In the genomic region with DNA sequence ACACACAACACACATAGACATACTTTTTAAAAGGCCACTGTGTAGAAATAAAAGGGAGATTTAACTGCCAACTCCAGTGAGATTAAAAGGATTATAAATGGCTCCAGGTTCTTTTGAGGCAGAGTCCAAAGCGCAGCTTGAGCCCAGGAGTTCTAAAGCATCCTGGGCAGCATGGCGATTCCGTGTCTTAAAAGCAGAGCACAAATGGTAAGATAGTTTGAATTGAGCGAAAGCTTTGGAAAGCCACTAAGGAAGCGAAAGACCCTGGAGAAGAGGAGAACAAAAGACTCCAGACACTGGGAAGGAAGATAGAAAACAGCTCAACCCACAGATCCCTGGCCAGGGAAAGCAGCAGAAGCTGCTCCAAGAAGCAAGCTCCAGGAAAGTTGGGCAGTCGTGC, we compare ENCODE assay signal across 17 mouse cellular contexts. TPM values are rescaled to one million over a fixed set of nuclear protein-coding genes. Genes with fewer than 3 reads are reported as not detected.
"Had no signal": no experiment of that assay in that cellular context is flagged by ENCODE, and none has a peak within 500 bp of the region (broad histone marks: within the 10 kb centered on the region; RNA-seq: fewer than 3 reads in every experiment).

No protein-coding gene starts in this region.

- ATAC-seq: inflammation-experienced regulatory T-cells, adult 6 months; lung, postnatal 0 days had no signal

- DNase-seq: kidney, adult 18-20 months; kidney, postnatal 10 days; left cerebral cortex, postnatal 4 days; lung, adult 2 months; lung, postnatal 36 days; right cerebral cortex, postnatal 14 days; thymus, adult 18-20 months; thymus, postnatal 14 days had no signal

- H3K4me2 ChIP-seq: limb, embryonic 13.5 days had no signal

- H3K4me1 ChIP-seq: limb, embryonic 13.5 days had no signal

- H3K36me3 ChIP-seq: limb, embryonic 13.5 days had no signal

- H3K4me3 ChIP-seq: limb, embryonic 13.5 days had no signal

- H3K9me3 ChIP-seq: limb, embryonic 13.5 days had no signal

- H3K27ac ChIP-seq: limb, embryonic 13.5 days; liver, embryonic 14.5 days had no signal

- H3K9ac ChIP-seq: limb, embryonic 13.5 days; liver, embryonic 14.5 days had no signal

RNA-seq across cellular contexts. Expression of a gene that starts 11.5 kb away (rescaled TPM):
- polyA plus RNA-seq: inflammation-experienced regulatory T-cells, adult 6 months had no signal

RNA-seq across cellular contexts. Expression of a gene that starts 30.9 kb away (rescaled TPM):
- total RNA-seq: liver, adult 2 months; megakaryocyte progenitor cell, adult 5-6 weeks had no signal
- polyA plus RNA-seq: inflammation-experienced regulatory T-cells, adult 6 months; large intestine, adult 2 months; limb, embryonic 13.5 days; liver, adult 2 months; lung, adult 2 months; lung, postnatal 0 days; spleen, adult 2 months had no signal

RNA-seq across cellular contexts. Expression of a gene that starts 48.4 kb away (rescaled TPM):
- total RNA-seq: liver, adult 2 months; megakaryocyte progenitor cell, adult 5-6 weeks had no signal
- polyA plus RNA-seq: inflammation-experienced regulatory T-cells, adult 6 months; large intestine, adult 2 months; liver, adult 2 months; lung, adult 2 months; spleen, adult 2 months had no signal

RNA-seq across cellular contexts. Expression of a gene that starts 51.3 kb away (rescaled TPM):
- total RNA-seq: liver, adult 2 months; megakaryocyte progenitor cell, adult 5-6 weeks had no signal
- polyA plus RNA-seq: inflammation-experienced regulatory T-cells, adult 6 months; kidney, embryonic 14.5 days; limb, embryonic 13.5 days; liver, adult 2 months; lung, adult 2 months; lung, postnatal 0 days; spleen, adult 2 months had no signal
